Mouse (Mus musculus) lung, embryonic 14.5 days (tissue): ENCODE data around the gene Sptan1. TPM values are rescaled to one million over a fixed set of nuclear protein-coding genes. Genes with fewer than 3 reads are reported as not detected.

Source experiments
- ATAC-seq: fragments of 200-750 bp; cut with Nextera tagmentation; 2 replicates; pipeline ENCODE4 v1.8.0; 2017; ENCODE audit warnings: mild to moderate bottlenecking, moderate TSS enrichment, moderate library complexity; ENCODE audit not compliant: insufficient read depth
- DNase-seq: peaks from one replicate; pipeline ENCODE4 v3.0.0-alpha.2; 2015
- H3K27ac ChIP-seq: fragments of 300-500 bp; sonication (generic); 2 replicates; pipeline ENCODE4 v1.5.1; 2014; ENCODE audit warnings: low read depth, mild to moderate bottlenecking, moderate library complexity
- H3K27me3 ChIP-seq: fragments of 300-500 bp; sonication (generic); 2 replicates; pipeline ENCODE4 v1.6.1; 2014; ENCODE audit warnings: low read length, control low read depth; ENCODE audit not compliant: insufficient read depth
- H3K36me3 ChIP-seq: fragments of 300-500 bp; sonication (generic); 2 replicates; pipeline ENCODE4 v1.6.1; 2014; ENCODE audit warnings: control low read depth; ENCODE audit not compliant: insufficient read depth
- H3K4me1 ChIP-seq: fragments of 300-500 bp; sonication (generic); 2 replicates; pipeline ENCODE4 v1.6.1; 2014; ENCODE audit warnings: antibody characterized with exemption, control low read depth; ENCODE audit not compliant: insufficient read depth
- H3K4me2 ChIP-seq: fragments of 300-500 bp; sonication (generic); 2 replicates; pipeline ENCODE4 v1.6.1; 2014; ENCODE audit warnings: mild to moderate bottlenecking
- H3K4me3 ChIP-seq: fragments of 300-500 bp; sonication (generic); 2 replicates; pipeline ENCODE4 v1.5.1; 2014; ENCODE audit warnings: low read depth, low read length
- H3K9ac ChIP-seq: fragments of 300-500 bp; sonication (generic); 2 replicates; pipeline ENCODE4 v1.6.1; 2014
- H3K9me3 ChIP-seq: fragments of 300-500 bp; sonication (generic); 2 replicates; pipeline ENCODE4 v1.6.1; 2016; ENCODE audit warnings: low read depth, low read length, control low read depth
- CTCF ChIP-seq: IDR thresholded peaks from 2 replicates; pipeline ENCODE4 v1.5.1; 2016; ENCODE audit warnings: antibody characterized with exemption, low read depth
- WGBS: fragments of 180-500 bp; shearing (Covaris S2); extraction: QIAGEN DNeasy Blood & Tissue Kit; methylation state at CpG from one replicate; pipeline ENCODE4 v1.1.7; 2014; 5-methylcytosine and 5-hydroxymethylcytosine counted together
- polyA plus RNA-seq: library from polyadenylated mRNA; unstranded; fragments of >200 nt; fragmentation: Nextera tagmentation; extraction: Ambion mirVana; gene quantifications from 2 replicates; pipeline ENCODE4 v1.2.1, GENCODE M21; 2014

Sptan1 gene
- polyA plus RNA-seq, 1 experiment from 2014 or later, result 149 TPM

GRCm38 (mm10) chr2:30058418-30058817 lies 93.1 kb downstream of the Sptan1 start:
- ATAC-seq, result no peak
- Histone ChIP-seq H3K9ac (no peak overlapping the region), H3K4me3 (no peak overlapping the region), H3K4me2 (no peak overlapping the region), H3K9me3 (no peaks in the 10 kb centered on the region), H3K27me3 (no peaks in the 10 kb centered on the region), H3K27ac (no peak overlapping the region), H3K36me3 (no peaks in the 10 kb centered on the region), H3K4me1 (no peaks in the 10 kb centered on the region)
- no peak for TF ChIP-seq CTCF
- 45% methylated on average over 5 of the region's 5 CpGs for WGBS
- DNase-seq, result no peak

GRCm38 (mm10) chr2:30061215-30062166 lies 96.1 kb downstream of the Sptan1 start:
- ATAC-seq (peak; percentile 28), DNase-seq (peak; percentile 85)
- TF ChIP-seq CTCF, result no peak
- Histone ChIP-seq H3K27me3 (no peaks in the 10 kb centered on the region), H3K4me3 (peak overlapping the region; percentile 69), H3K27ac (peak overlapping the region; percentile 97), H3K9me3 (no peaks in the 10 kb centered on the region), H3K36me3 (no peaks in the 10 kb centered on the region), H3K4me2 (peak overlapping the region; percentile 74), H3K4me1 (peaks cover 12% of the 10 kb centered on the region; the same call in 1 of the 2 replicates), H3K9ac (peak overlapping the region; percentile 79)
- 7% methylated on average over 37 of the region's 37 CpGs for WGBS

- Histone ChIP-seq H3K4me1 (peaks cover 12% of the 10 kb centered on the region; the same call in 1 of the 2 replicates), H3K27me3 (no peaks in the 10 kb centered on the region), H3K9ac (peak overlapping the region; percentile 79), H3K36me3 (no peaks in the 10 kb centered on the region), H3K9me3 (no peaks in the 10 kb centered on the region), H3K4me2 (peak overlapping the region; percentile 74), H3K4me3 (peak overlapping the region; percentile 69), H3K27ac (peak overlapping the region; percentile 97)
- peak; percentile 6; the same call in 1 of the 2 replicates for TF ChIP-seq CTCF
- DNase-seq (peak; percentile 81), ATAC-seq (peak; percentile 21; the same call in 1 of the 2 replicates)
- WGBS, result under 1% methylated on average over 40 of the region's 40 CpGs
Measured at GRCm38 (mm10) chr2:30062249-30063093, 97.1 kb downstream of the Sptan1 start.

GRCm38 (mm10) chr2:30063235-30063634 lies 97.9 kb downstream of the Sptan1 start:
- Histone ChIP-seq H3K9me3 (no peaks in the 10 kb centered on the region), H3K27ac (peak overlapping the region; percentile 97), H3K4me3 (peak overlapping the region; percentile 69), H3K4me2 (peak overlapping the region; percentile 74), H3K4me1 (peaks cover 15% of the 10 kb centered on the region; the same call in 1 of the 2 replicates), H3K36me3 (peaks cover 4% of the 10 kb centered on the region), H3K27me3 (no peaks in the 10 kb centered on the region), H3K9ac (peak overlapping the region; percentile 79)
- DNase-seq, result no peak
- TF ChIP-seq CTCF, result no peak
- no peak for ATAC-seq
- WGBS, result 3% methylated on average over 8 of the region's 8 CpGs

GRCm38 (mm10) chr2:30063791-30064190 lies 98.4 kb downstream of the Sptan1 start:
- peaks cover 10% of the 10 kb centered on the region for H3K36me3 ChIP-seq
- H3K4me3 ChIP-seq, result peak overlapping the region; percentile 69
- no peaks in the 10 kb centered on the region for H3K27me3 ChIP-seq
- peak overlapping the region; percentile 74 for H3K4me2 ChIP-seq
- TF ChIP-seq CTCF, result no peak
- H3K9ac ChIP-seq, result peak overlapping the region; percentile 79
- ATAC-seq (no peak), DNase-seq (no peak)
- peaks cover 15% of the 10 kb centered on the region; the same call in 1 of the 2 replicates for H3K4me1 ChIP-seq
- no peaks in the 10 kb centered on the region for H3K9me3 ChIP-seq
- peak overlapping the region; percentile 97 for H3K27ac ChIP-seq
- 13% methylated on average over 3 of the region's 3 CpGs for WGBS

- ATAC-seq (no peak), DNase-seq (no peak)
- Histone ChIP-seq H3K4me2 (peak overlapping the region; percentile 74), H3K27me3 (no peaks in the 10 kb centered on the region), H3K27ac (peak overlapping the region; percentile 48), H3K9ac (peak overlapping the region; percentile 79), H3K4me1 (peaks cover 15% of the 10 kb centered on the region; the same call in 1 of the 2 replicates), H3K36me3 (peaks cover 15% of the 10 kb centered on the region), H3K9me3 (no peaks in the 10 kb centered on the region), H3K4me3 (peak overlapping the region; percentile 69)
- TF ChIP-seq CTCF, result no peak
- 55% methylated on average over 3 of the region's 3 CpGs for WGBS
Measured at GRCm38 (mm10) chr2:30064298-30064697, 98.9 kb downstream of the Sptan1 start.
